Mouse (Mus musculus) naive thymus-derived CD4-positive, alpha-beta T cell, adult 2 months (primary cell): ENCODE data around the gene Stard5.

Source experiments
- DNase-seq: peaks from one replicate; pipeline ENCODE4 v3.0.0-alpha.2; 2011; ENCODE audit warnings: low read depth

Gene Stard5

GRCm38 (mm10) chr7:83631828-83632681, at the start of gene Stard5:
Stard5 (plus strand) TSS chr7:83631959.
- peak; percentile 97 for DNase-seq

- no peak for DNase-seq
These were observed 46.9 kb upstream of the Stard5 start, which contains the start of gene Tmc3 for GRCm38 (mm10) chr7:83584639-83585471. Tmc3 (plus strand) TSS chr7:83584927.

- DNase-seq, result no peak
These were observed 37.7 kb upstream of the Stard5 start for GRCm38 (mm10) chr7:83594056-83594455.

- peak; percentile 45 for DNase-seq
These were observed 34.7 kb upstream of the Stard5 start for GRCm38 (mm10) chr7:83597063-83597462.

DNA sequence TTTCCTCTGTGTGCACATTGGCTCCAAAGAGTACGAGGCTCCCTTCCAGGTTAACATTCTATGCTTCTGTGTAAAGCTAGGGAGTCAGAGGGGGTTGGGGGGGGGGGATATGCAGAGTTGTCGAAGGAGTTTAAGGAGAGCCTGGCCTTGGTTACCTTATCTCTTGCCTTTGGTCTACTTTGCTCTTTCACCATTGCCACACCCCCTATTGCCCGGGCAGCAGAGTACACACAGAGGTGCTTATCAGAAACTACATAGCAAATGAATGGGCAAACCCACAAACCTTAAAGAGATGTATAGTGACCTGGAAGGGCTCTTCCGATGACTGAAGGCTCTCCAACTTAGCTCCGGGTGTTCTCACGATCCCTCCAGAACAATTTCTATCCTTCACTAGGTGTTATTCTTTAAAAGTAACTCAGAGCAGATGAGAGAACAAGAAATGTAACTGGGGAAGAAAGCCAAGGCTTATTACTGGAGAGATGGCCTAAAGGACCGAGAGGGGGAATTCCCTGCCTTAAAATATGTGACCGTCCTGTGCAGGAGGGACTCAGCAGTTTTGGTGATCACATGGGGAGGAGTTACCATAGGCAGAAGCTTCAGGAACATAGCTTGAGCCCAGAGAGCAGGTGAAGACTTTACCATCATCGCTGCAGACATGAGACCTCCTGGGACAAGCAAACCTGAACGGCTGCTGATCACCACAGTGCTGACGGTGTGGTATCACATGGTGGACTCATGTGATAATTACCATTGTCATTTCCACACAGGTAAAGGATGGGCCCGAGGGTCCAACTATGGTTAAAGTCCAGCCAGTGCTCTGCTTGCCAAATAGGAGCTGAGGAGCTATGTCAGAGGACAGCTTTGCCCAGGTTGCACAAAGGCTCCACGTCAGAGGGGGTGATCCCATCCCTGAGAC, 32.5 kb upstream of the Stard5 start:
- no peak for DNase-seq

DNA sequence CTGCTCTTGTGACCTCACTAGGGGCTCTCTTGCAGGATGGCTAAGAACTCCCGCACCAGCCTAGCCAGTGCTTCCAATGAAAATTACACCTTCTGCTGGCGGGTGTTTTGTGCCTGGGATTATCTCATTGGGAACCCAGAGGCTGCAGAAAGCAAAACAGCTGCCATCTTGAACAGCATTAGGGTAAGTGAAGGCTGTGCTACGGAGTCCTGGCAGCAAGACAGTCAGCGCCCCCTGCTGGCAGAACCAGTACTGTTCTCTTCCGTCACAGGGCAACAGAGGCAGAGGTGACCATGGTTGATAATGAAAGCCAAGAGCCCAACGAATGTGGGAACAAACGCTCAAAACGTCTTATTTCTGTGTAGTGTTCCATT, 31.9 kb upstream of the Stard5 start:
- DNase-seq, result peak; percentile 85

- DNase-seq, result no peak
These were observed 27.4 kb upstream of the Stard5 start for GRCm38 (mm10) chr7:83604180-83604944.

DNA sequence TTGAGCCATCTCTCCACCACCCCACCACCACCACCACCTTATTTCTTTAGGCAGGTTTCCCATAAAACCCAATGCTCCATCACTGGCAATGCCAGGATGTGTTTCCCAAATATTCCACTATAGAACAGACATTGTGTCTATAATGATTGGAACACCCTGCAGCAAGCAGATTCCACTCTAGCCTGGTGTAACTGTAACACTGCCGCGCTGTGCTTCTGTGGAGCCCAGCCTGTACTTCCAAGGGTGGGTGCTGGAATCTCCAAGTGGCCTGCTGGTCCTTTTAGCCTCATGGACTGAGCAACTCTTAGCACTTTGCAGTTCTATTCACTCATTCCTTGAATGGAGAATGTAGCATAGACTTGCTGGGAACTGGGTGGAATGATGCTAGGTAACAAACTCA, 25.0 kb upstream of the Stard5 start:
- DNase-seq, result no peak

DNA sequence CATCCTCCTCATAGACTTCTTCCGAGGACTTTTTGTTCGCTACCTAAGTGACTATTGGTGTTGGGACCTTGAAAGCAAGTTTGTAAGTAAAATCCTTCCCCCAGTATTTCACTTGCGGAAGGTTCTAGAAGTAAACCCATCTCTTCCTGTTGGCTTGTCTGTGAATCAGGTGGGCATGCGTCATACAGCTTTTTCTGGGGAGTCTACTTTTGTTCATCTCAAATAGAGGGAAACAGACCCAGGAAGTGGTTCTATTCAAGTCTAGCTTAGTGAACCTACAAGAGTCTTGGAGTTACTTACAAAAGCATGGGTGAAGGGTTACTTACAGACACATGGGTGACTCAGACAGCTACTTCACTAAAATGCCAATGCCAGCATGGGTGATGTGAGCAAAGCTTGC, 21.9 kb upstream of the Stard5 start:
- DNase-seq, result peak; percentile 89

DNA sequence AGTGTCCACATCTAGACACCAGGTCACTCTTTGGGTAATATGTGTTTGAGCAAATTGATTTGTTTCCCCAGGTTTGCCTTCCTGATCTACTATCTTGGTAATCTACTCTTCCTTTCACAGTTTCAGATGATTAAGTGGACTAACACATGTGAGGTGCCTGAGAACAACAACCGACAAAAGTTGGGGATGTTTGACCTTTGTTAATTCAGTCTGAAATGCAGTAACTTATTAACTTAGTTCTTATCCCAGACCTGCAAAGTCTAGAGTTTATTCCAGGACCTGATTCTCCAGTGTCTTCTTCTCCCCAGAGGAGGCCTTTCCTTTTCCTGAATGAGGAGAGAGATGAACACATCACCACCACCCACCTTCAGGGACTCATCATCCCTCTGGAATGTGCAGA, 19.9 kb upstream of the Stard5 start:
- no peak for DNase-seq

- DNase-seq, result no peak
These were observed 16.5 kb upstream of the Stard5 start for GRCm38 (mm10) chr7:83615272-83615671.

- no peak for DNase-seq
These were observed 15.9 kb upstream of the Stard5 start for GRCm38 (mm10) chr7:83615815-83616214.

DNA sequence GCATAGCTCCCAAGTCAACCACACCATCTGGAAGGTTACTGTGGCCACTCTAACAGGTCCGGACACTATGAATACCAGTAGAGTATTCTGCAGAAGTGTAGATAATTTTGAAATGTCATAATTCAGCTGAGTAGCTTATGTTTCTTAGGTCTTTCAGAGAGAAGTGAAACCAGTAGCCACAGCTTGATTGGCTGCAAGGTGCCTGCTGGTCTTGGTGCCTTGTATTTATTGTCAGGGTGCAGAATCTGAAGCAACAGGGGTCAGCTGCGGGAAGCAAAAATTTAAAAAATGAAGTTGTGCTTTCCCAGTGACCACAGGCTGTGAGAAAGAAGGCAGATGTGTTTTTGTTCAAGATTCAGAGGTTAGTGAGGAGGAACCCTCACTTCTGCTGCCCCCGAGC, 15.5 kb upstream of the Stard5 start:
- DNase-seq, result no peak

DNA sequence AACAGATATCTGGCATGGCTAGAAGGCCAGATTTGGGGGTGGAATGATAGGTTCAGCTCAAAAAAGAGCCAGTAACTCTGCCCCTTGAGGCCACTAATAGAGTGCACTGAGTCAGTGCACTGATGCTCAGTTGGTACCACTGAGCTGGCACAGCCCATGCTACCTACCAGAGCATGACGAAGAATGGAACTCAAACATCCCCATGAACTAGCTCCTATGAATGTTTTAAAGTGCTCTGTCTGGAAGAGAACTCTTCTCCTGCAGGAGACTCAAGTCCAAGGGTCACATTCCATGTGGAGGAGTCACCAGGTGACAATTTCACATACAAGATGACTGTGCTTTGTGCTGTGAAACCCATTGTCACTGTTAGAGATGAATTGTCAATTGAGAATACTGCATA, 13.1 kb upstream of the Stard5 start:
- no peak for DNase-seq

DNA sequence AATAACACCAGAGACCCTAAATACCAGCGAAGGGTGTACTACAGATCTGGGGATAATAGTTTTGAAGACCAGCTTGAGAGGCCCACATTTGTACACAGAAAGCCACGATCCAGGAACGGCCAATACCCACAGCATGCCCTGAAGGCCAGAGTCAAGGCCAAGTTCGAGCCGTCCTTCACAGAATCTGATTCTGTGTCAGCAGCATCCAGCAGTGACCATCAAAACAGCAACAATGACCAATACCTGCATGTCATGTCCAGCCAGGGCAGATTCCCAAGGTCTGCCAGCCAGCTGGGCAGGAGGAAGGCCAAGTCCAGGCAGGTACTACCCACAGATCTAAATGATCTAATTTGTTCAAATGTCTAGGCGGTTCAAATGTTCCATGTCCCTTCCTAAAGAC, 9.2 kb upstream of the Stard5 start:
- no peak for DNase-seq

DNA sequence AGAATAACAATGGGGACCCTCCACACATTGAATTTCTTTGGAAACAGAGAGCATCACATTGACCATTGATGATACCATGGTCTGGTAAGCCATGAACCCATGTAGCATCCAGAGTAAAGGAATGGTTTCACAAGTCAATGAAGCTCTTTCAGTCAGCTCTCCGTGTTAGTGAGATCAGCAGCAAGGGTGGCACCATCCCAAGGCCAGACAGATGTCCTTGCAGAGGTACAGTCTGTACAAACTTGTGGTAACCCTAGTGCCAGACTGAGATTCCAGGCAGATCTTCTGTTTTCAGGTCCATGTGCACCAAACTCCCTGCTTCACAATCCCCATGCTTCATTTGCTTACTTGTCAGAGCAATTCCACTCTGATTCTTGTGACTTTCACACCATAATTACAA, 7.7 kb upstream of the Stard5 start:
- no peak for DNase-seq

DNA sequence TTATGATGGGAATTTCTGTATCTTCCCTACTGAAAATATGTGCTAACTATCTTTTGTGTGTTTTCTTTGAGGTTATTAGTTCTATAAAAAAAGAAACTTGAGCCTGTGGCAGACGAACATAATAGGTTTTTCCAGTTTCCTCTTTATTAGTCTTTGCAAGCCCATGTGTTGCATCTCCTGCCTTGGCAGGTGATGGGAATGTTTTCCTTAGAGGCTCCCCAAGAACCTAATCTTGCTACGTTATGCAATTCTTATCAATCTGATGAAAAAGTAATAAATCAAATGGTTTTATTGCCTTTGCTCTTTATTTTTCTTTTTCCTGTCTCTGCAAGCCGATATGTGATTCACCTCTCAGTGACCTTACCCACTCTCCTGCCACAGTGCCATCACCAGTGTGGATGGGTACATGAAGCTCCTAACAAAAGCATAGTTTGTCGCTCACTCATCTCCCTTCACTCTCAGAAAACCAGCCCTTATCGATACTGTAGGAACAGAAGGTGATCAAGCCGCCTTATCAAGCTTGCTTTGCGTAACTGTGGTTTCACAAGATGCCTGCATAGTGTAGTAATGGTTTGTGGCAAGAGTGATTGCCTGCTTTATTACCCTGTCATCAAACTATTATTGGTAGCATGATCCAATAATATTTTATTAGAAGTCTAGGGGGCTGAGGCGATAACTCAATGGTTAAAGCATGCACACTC, 5.1 kb upstream of the Stard5 start:
- DNase-seq, result no peak

DNA sequence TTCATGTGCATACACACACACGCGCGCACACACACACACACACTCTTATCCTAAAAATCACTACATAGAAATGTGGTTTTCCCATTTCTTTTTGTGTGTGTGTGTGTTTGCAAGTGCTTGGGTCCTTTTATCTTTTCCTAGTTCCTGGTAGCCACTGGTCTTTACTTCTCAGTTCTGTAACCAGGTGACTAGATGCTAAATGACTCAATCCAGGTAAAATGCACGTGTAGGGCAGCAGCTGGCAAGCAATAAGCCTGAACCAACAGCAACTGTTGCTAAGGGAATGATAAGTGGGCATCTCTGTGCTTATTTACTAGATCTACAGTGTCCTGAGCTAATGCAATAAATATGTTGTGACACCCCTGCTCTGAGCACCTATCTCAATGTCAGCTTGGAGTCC, 4.4 kb upstream of the Stard5 start:
- DNase-seq, result no peak

DNA sequence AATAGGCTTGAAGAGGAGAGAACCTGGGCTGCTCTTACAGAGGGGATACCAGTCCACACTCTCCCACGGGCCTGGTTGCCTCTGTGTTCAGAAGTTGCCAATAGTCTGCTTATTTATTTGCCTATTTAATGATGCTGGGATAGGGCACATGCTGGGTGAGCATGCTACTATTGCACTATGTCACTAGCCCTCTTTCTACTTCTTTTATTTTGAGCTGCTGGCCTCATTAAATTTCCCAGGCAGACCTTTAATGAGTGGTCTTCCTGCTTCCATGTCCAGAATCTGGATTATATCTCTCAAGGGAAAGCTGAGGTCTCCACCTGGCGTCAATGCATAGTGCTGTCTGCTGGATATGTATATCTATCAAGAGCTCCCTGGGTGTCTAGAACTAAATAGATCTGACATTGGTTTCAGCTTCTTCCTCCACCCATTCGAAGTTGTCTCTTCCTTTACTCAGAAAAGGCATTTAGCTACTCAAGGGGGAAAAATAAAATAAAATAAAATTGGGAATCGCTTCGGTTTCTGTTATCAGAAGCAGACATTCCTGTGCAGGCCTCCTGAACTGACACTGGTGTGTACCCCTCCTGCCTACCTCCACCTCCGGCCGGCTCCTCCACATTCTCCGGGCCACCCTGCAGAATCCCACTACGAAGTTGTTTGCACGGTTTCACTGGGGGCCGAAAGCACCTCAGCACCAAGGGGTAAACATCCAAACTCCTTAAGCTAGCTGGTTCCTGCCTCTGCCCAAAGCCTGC, 509 bp upstream of the Stard5 start:
- DNase-seq, result no peak

DNA sequence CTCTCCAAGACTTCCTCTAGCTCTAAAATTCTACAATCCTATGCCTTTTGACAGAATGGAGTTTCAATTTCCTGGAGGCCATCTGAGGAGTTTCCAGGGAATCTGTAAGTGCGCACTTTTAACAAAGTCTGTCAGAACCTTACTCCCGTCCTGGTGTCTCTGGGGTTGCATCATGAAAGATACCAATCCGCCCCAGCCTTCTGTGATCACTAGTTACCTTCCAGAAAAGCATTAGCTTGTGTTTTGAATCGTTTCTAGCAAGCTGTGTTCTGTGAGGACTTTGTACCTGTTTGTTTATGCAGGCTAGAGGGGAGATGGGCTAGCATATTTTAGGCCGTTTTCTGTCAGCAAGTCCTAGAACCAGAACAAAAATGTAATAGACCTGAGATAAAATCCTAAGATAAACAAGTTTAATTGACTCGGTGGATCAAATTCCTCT, 942 bp downstream of the Stard5 start:
- no peak for DNase-seq
